Mouse (Mus musculus) c-Kit-positive CD71-negative TER-119-negative erythroid progenitor cells, embryonic 14.5 days (primary cell): ENCODE data around the gene Hist1h1d.
"Not testable (repeated sequence)": the region's sequence is repeated elsewhere in the genome, so short reads cannot be mapped to it uniquely, and the experiment has no call there.

Experiments
- DNase-seq: peaks from one replicate; pipeline ENCODE4 v3.0.0-alpha.2; 2013; ENCODE audit warnings: low read depth

Gene Hist1h1d

GRCm38 (mm10) chr13:23591886-23592285, 38.8 kb downstream of the Hist1h1d start:
- not testable (repeated sequence) for DNase-seq

DNA sequence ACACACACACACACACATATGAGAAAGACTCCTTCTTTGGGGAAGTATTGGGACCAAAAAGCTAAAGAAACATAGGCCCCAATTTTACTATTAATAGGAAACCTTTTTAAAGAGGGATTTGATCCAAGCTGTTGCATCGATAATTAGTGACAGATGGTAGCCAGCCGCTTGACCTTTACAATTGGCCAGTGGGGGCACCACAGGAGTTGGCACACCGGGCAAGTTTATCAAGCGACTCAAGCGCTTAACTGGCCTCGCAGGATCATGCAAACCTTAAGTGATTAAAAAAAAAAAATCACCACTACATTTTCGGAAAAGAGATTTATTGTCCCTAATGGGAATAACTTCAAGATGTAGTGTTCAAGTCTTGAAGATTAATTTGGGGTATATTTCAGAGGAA, 39.6 kb downstream of the Hist1h1d start:
- no peak for DNase-seq

DNA sequence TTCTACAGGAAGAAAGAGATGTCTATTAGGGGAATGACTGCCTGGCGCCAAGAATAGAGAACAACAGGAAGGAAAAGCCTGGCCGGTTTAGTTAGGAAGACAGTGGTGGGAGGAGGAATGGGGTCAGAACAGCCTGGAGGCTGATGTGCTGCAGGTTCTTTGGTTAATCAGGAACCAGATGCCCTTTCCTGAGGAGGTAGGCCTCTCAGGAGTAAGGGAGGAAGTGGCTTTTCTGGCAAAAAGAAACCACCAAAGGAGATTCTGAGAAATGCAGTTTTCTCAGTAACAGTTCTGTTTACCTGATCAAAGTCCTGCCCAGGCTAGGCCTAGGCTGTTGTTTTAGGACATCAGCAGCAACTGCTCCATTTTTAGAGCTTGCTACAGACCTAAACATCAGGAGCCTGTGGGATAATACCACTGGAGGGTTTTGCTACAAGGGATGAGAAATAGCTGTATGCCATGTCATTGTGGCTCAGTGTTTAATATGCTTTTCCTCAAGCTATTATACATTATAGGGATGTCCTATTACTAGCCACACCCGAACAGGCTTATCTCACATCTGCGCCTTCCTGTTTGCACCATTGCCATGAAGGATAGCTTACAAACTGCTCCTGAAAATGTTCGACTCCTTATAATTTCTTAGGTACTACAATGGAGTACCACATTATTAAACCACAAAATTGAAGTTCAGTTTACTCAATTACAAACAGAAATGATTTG, 40.1 kb downstream of the Hist1h1d start:
- DNase-seq = no peak

GRCm38 (mm10) chr13:23595185-23595584, 42.1 kb downstream of the Hist1h1d start:
- DNase-seq = no peak

DNA sequence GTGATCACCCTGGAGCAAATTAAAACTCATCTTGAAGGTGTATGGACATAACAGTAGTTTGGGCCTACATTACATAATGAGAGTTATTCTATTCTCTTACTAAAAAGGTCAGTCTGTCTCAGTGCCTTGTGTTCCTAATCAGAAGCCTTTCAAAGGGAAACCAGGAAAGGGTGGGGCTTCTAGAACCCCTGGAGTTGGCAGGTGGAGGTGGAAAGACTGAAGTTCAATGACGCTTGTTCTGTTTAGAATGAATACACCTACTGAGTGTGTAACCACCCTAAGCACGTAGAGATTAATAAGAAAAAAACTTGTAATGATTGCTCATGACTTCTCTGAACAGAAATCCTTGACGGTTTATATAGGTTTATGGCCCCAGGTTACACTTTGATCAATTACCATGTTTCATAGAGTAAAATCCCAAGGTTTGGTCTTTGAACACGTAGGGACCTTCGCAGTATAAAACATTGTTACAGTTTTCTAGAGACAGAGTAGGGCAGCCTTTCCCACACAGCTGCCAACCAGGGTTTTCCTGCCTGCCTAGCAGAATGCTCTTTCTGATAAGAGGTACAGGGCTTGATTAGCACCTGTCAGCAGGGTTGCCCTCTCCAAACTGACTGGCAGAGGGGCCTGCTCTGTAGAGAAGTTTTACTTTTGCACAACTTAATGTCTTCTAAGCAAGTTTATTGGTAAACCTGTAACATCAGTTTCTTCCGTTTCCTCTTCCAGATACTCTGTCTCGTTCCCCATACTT, 42.7 kb downstream of the Hist1h1d start:
- no peak for DNase-seq

- no peak for DNase-seq
These were observed 44.9 kb downstream of the Hist1h1d start for GRCm38 (mm10) chr13:23597957-23598356.

DNA sequence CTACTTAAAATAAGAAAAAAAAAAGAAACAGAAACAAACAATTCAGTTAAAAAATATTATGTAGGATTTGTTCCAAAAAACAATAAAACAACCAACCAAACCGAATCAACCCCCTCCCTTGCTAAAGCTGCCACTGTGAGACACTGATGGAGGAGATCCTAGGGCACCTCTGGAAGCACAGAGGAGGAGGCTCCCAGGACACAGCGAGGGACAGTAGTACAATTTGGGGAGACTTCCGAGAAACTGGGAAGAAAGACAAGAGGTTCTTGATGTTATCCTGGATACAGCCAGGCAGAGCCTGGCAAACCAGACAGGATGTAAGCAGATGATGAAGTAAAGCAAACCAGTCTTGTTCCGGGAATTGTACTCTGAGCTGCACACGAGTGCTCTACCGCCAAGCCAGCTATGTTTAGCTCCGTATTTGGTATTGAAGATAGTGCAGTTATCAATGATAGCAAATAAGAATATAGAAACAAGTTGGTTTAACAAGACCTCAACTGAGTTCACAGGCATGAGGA, 50.2 kb downstream of the Hist1h1d start:
- no peak for DNase-seq

GRCm38 (mm10) chr13:23604452-23604851, 51.4 kb downstream of the Hist1h1d start:
- DNase-seq = no peak

- DNase-seq = no peak
These were observed 52.0 kb downstream of the Hist1h1d start for GRCm38 (mm10) chr13:23605052-23605451.

- DNase-seq = no peak
These were observed 56.1 kb downstream of the Hist1h1d start for GRCm38 (mm10) chr13:23609209-23609608.

DNA sequence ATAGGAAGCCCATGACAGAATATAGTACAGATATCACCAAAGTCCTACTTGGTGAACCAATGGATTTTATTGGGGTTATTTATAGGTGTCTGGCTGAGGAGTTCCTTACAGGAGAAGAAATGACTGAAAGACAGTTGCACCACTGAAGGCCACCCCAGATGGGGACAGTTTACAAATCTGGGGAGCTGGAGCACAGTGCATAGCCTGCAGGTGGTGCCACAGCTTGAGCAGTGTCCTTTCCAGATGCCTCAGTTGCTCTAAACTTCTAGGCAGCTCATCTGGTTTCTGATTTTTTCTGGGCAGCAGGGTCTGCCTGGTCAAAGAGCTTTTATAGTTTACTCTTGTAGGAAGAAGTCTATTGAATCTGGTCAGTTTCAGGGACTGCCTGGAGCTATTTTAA, 56.8 kb downstream of the Hist1h1d start:
- no peak for DNase-seq
